8 mouse cellular contexts compared by ENCODE assay signal in genomic region chr6:145823588-145824234, GRCm38 (mm10). TPM values are rescaled to one million over a fixed set of nuclear protein-coding genes. Genes with fewer than 3 reads are reported as not detected.
A peak's percentile ranks its signal among the peaks of the same experiment; 100 is the strongest.
DNase-seq lines count a peak whose midpoint lies in the region; TF ChIP-seq lines count a peak whose summit lies in the region.

No protein-coding gene starts in this region.

- TF ChIP-seq CTCF in left cerebral cortex, adult 2 months (IDR thresholded peaks at IDR 0.05) = peak; percentile 53
- peak; percentile 55 for TF ChIP-seq CTCF in lung, adult 2 months (IDR thresholded peaks at IDR 0.05; ENCODE audit: insufficient read depth, low read length)

- no peak overlapping the region for H3K4me3 ChIP-seq in left cerebral cortex, adult 2 months
- no peak overlapping the region for H3K4me3 ChIP-seq in lung, adult 2 months (replicated peaks; ENCODE audit: extremely low read depth, low read depth, low read length)

- intact Hi-C loops in left cerebral cortex, adult 2 months (cut with DNase I) = loop anchor here (2.0 kb wide), 1 partner anchor 407 kb away; no protein-coding TSS in a partner anchor
- intact Hi-C loops in left cerebral cortex, postnatal 25 days (cut with DNase I) = no loop called here

- no peaks in the 10 kb centered on the region for H3K4me1 ChIP-seq in lung, adult 2 months (ENCODE audit: control insufficient read depth, insufficient read depth, low read length)

- no peak for TF ChIP-seq POLR2A in lung, adult 2 months (IDR thresholded peaks at IDR 0.05; ENCODE audit: borderline replicate concordance, extremely low read depth, low read depth, low read length)

- H3K27ac ChIP-seq in left cerebral cortex, adult 2 months = no peak overlapping the region

- 37% methylated on average over 5 of the region's 5 CpGs for WGBS in lung, adult 2 months

- peak; percentile 62 for DNase-seq in adrenal gland, postnatal 10 days
- no peak for DNase-seq in adrenal gland, postnatal 4 days (ENCODE audit: low spot score in 2 of 2)
- no peak for DNase-seq in left cerebral cortex, adult 2 months (ENCODE audit: extremely low spot score in 1 of 2, low spot score in 2 of 2)
- no peak for DNase-seq in left cerebral cortex, postnatal 25 days (ENCODE audit: low spot score in 2 of 2)
- peak; percentile 38 for DNase-seq in embryo, embryonic 9.5 days (ENCODE audit: extremely low spot score)
- DNase-seq in lung, adult 2 months = no peak
- DNase-seq in yolk sac, embryonic 10.5 days (ENCODE audit: low spot score) = peak; percentile 45
- DNase-seq in gastrocnemius, postnatal 4 days (ENCODE audit: low spot score in 2 of 2) = no peak

RNA-seq across cellular contexts. Expression of gene Bhlhe41, which starts 41.6 kb away (rescaled TPM):
- 1 to 10 TPM; 3.7 to 5.6 TPM for total RNA-seq in adrenal gland, postnatal 10 days (2021)
- total RNA-seq in adrenal gland, postnatal 4 days (2021) = 1 to 10 TPM; 5.3 to 6.2 TPM
- total RNA-seq in left cerebral cortex, adult 2 months (2021) = 10 to 100 TPM; 30.0 to 37.3 TPM
- 10 to 100 TPM; 20.6 to 30.6 TPM for total RNA-seq in left cerebral cortex, postnatal 25 days (2021)
- polyA plus RNA-seq in lung, adult 2 months (2012; rRNA removed) = 5.2 and 10.1 TPM in 2 replicates
- 10 to 100 TPM in 1 of 2 experiments, 1 to 10 TPM in 1; 9.8 to 15.6 TPM for total RNA-seq in gastrocnemius, postnatal 4 days (2021)

Comparison
In these comparisons a context has a peak if more than half of its experiments do, and no peak if none do; other contexts are left out.
1. DNase-seq: peak in adrenal gland, postnatal 10 days (single experiment), embryo, embryonic 9.5 days (single experiment) and yolk sac, embryonic 10.5 days (single experiment); none in adrenal gland, postnatal 4 days (0 of 2), left cerebral cortex, adult 2 months (0 of 2), left cerebral cortex, postnatal 25 days (0 of 2), lung, adult 2 months (single experiment) and gastrocnemius, postnatal 4 days (0 of 2).